Mouse (Mus musculus): ENCODE measurements around the gene Frmd5.
"Not testable (repeated sequence)": the region's sequence is repeated elsewhere in the genome, so short reads cannot be mapped to it uniquely, and the experiment has no call there.

The Frmd5 gene

GRCm38 (mm10) chr2:121505942-121506882 lies 300.7 kb downstream of the Frmd5 start, which contains the start of the genes Mfap1a and Wdr76:
TSS of gene Mfap1a (minus strand) at chr2:121506665.
TSS of gene Wdr76 (plus strand) at chr2:121506723.
- in situ Hi-C loops (cut with MboI, MseI) = loop anchor here (5.0 kb wide), 1 partner anchor 34 kb away; the partner anchor contains the start of gene Mfap1b

DNA sequence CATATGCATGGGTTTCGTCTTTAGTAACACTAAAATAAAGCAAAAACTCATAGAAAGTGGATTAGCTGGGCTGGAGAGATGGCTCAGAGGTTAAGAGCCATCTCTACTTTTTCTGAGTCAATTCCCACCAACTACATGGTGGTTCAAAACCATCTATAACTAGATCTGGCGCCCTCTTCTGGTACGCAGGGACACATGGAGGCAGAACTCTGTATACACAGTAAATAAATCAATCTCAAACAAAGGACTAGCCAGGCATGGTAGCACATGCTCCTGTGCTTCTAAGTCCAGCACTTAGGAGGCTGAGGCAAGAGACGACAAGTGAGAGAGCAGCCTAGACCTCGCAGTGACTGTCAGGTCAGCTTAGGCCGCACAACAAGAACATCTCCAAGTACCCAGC lies 305.3 kb downstream of the Frmd5 start:
- in situ Hi-C loops (cut with MboI, MseI) = not testable (repeated sequence)
